Mouse (Mus musculus) heart, adult 8-10 months (tissue): Measurements from ENCODE around the gene Hsd17b11. TPM values are rescaled to one million over a fixed set of nuclear protein-coding genes. Genes with fewer than 3 reads are reported as not detected.
"Not testable (repeated sequence)": the region's sequence is repeated elsewhere in the genome, so short reads cannot be mapped to it uniquely, and the experiment has no call there.

Experiments used
- DNase-seq: peaks from one replicate; pipeline ENCODE4 v3.0.0; 2022; ENCODE audit warnings: low spot score
- total RNA-seq, 4 experiments: library from RNA; stranded (reverse); gene quantifications; 2 replicates each; pipeline ENCODE4 v1.2.4; 2022

Gene Hsd17b11
- total RNA-seq, 4 experiments from 2014 or later: 26.5 to 30.0 (median 27.4) TPM

GRCm38 (mm10) chr5:104035824-104036223, 14.1 kb upstream of the Hsd17b11 start:
- DNase-seq: no peak

- DNase-seq: no peak
These were observed 13.3 kb upstream of the Hsd17b11 start for GRCm38 (mm10) chr5:104035066-104035465.

DNA sequence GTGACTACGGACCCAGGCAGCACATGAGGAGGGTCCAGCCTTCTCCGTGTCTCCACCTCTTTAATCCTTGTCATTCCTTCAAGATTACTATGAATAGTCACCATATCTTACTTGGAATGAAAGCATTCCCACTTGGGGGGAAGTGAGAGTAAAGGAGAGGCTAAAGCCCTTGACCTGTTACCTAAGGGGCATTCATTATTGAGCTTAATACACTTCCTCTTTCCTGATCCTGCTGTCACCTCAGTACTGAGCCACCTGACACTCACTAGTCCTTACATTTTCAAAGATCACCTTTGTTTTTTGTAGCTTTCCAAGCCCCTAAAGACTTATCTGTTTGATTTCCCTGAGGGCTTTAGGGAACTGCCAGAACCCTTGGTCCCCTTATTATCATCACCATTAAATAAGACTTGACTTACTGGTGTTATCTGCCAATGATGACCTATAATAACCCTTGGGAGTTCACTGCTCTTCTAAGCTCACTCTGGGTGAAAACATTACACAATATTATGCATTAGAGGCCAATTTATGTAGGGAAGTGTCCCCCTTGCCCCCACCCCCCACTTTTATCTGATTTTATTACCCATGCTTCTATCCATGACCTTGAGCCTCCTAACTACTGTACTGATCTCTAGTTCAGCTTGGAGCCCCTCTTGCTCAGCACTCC, 10.8 kb upstream of the Hsd17b11 start:
- DNase-seq: no peak

- DNase-seq: no peak
These were observed 3.6 kb upstream of the Hsd17b11 start for GRCm38 (mm10) chr5:104025245-104025854.

DNA sequence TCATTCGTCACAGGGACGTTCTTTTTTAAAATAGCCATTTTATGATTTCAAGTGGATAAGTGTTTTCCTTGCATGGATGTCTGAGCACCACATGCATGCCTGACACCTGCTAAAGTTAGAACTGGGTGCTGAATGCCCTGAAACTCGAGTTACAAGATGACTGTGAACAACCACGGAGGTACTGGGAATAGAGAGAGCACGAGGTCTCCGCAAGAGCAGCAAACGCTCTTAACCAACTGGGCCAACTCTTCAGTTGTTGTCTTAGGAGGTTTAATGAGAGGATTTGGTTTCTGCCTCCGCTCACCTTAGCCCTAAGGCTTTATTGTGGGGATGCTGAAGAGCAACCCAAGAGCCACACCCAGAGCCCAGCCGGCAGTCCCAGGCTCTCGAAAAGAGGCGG, 3.0 kb upstream of the Hsd17b11 start:
- DNase-seq: no peak

GRCm38 (mm10) chr5:104024193-104024592, 2.5 kb upstream of the Hsd17b11 start:
- DNase-seq: not testable (repeated sequence)

DNA sequence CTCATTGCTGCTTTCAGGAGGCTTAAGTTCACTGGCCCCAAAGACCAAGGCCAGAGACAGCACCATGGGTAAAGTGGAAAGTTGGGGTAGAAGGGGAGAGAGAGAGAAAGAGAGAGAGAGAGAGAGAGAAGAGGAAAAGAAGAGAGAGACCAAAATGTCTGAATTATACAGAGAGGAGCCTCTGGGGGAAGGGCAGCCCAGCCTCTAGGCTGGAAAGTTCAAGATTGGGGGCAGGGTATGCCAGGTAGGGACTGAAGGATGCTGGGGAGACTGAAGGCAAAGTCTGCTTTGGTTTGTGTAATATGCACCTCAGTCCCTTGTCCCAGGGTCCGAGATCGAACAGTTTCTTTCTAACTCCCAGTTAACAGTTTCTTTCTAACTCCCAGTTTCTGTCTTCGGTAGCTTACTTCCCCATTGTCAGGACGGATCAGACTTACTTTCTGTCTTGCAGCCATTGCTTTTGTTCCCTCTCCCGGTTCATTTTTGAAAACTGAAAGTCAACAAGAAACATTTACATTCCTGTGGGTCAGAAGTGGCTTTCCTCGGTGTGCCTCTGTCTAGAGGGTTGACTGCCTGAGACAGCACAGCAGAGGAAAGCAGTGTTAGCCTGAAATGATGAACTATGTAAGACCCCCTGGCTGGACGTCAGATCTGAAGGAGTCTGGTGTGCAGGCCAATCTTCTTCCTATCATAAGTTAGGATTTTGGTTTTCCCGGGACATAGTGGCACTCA, 1.7 kb upstream of the Hsd17b11 start:
- no peak for DNase-seq

DNA sequence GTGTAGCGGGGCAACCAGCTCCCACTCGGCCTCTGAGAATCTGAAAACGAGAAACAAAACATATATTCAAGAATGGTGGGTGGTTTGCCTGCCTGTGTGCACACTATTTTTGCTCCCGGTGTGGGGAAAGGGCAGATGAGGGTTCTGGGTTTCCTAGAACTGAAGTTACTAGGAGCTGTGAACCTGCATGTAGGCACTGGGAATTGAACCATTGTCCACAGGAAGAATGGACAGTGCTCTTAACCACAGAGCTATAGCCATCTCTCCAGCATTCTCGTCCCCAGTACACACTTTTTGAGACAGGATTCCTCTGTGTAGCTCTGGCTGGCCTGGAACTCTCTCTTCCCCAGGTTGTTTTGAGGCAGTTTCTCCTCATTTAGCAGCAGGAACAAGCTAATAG, 839 bp upstream of the Hsd17b11 start:
- DNase-seq: no peak

GRCm38 (mm10) chr5:104011419-104011818, 10.3 kb downstream of the Hsd17b11 start:
- DNase-seq: no peak

- no peak for DNase-seq
These were observed 11.5 kb downstream of the Hsd17b11 start for GRCm38 (mm10) chr5:104010261-104010660.

GRCm38 (mm10) chr5:104009421-104009820, 12.3 kb downstream of the Hsd17b11 start:
- no peak for DNase-seq

- no peak for DNase-seq
These were observed 13.9 kb downstream of the Hsd17b11 start for GRCm38 (mm10) chr5:104007801-104008200.

DNA sequence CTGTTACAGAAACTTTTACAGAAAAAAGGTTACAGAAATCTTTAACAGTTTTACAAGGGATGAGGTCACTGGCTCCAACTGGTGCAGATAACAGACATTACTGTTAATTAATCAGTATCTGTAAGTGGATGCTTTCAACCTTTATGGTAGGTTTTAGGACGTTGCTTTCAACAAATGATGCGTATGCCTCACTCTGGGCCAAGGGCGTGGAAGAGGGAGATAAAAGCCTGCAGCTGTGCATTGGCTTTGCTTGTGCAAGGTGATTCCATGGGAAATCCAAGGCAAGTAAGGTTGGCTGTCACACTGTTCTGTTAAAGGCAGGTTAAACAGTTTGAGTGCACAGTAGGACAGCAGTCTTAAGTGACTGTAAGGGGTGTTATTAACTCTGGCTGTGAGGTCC, 14.9 kb downstream of the Hsd17b11 start:
- no peak for DNase-seq

DNA sequence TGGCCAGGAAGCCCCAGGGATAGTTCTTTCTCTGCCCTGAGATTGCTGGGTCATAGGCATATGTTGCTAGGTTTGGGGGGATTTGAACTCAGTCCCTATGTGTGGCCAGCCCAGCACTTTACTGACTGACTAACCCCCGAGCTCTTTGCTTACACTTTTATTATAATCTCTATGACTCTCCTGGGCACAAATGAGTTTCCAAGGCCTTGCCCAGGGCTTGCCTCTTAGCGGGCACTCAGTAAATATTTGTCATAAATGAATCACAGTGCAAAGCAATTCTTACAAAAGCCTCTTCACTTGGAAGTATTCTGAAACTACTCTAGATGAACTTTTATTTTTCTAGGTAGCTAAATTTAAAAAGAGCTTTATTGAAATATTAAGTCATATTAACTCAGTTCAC, 17.8 kb downstream of the Hsd17b11 start:
- no peak for DNase-seq

DNA sequence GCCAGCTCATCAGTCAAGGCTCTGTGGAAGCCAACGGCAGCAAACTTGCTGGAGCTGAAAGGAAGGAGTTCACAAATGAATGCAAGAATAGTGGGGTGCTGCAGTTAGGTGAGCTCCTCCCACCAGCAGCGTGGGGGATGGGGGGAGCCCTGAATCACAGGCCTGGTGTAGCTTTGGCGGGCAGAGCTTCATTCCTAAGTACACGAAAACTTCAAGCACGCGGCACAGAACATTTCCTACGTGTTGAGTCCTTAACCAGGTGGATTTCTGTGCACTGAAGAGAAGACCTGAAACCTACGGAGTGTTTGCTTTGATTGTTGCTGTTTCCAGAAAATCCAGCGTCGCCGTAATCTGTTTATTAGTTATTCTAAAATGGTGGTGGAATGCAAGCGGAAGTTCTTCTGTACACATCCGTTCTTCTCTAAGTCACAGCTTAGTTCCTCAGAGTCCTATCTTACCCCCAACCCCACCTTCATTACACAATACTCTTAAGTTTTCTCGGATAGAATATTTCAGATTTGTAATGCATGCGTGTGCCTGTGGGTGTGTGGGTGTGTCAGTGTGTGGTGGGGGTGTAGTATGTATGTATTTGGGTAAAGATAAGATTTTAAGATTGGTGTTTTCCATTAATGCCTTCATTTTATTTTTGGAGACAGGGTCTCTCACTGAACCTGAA, 18.3 kb downstream of the Hsd17b11 start:
- DNase-seq: no peak

DNA sequence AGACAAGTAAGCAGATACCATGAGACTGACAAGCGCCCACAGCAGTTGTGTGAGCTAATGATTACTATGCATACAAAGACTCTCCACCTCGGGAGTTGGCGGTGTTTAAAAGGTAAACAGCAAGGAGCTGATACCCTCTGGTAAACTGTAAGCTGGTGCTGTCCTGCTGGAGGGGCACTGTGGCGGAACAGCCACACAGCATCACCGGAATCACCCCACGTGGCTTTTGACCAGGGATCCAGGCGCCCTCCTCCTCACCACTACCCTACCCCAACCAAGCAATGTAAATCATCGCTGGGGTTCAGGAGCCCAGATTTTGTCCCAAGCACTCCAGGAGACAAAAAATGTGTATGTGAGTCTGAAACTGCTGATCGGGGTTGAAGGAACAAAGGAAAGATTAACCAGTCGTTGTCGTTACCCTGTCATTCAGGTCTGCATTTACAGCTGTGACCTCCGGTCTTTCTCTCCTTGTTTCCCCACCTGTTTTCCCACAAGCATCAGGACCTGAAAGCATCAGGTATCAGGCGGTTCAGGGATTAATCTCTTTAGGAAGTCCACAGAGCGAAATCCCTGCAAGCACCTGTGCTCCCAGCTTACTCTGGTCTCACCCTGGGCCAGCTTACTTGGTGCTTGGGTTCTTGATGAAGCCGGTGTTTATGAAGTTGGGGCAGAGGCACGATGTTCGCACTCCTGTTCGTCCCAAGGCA, 19.0 kb downstream of the Hsd17b11 start:
- DNase-seq: no peak

- DNase-seq: peak; percentile 77
These were observed 22.0 kb downstream of the Hsd17b11 start for GRCm38 (mm10) chr5:103999738-104000137.

- peak; percentile 71 for DNase-seq
These were observed 23.0 kb downstream of the Hsd17b11 start for GRCm38 (mm10) chr5:103998739-103999138.

- no peak for DNase-seq
These were observed 26.5 kb downstream of the Hsd17b11 start for GRCm38 (mm10) chr5:103995181-103995580.

DNA sequence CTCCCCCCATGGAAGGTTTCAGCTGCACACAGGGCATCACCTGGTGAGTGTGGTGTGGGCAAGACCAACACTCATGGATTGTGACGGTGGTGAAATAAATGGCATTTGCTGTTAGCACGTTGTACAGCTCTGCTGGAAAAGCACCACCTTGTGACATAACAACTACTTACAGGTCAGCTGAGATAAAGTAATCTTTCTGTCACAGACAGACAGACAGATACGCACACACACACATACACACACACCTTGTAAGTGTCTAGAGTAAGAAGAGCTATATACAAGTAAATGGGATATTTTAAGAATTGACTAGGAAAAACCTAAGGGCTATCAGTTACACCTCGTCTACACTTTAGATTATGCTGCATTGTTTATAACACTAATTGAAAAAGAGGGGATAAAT, 27.1 kb downstream of the Hsd17b11 start:
- DNase-seq: no peak

DNA sequence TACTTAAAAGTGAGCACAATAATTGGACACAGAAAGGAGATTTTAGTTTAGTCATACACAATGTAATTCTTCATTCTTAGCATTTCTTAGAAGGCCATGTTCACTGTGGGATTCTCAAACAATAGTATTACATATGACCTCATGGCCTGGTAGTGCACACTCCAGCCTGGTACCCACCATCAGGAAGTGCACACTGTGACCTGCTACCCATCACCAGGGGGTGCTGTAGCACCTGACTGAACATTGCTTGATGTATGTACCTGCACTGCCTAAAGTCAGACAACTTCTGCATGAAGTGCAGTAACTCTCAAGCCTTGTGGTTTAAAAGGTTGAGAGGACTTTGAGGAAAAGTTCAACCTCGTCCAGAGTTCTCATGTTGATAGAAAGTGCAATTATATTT, 28.1 kb downstream of the Hsd17b11 start:
- no peak for DNase-seq

GRCm38 (mm10) chr5:103992831-103993230, 28.9 kb downstream of the Hsd17b11 start:
- no peak for DNase-seq
